In the genomic region with DNA sequence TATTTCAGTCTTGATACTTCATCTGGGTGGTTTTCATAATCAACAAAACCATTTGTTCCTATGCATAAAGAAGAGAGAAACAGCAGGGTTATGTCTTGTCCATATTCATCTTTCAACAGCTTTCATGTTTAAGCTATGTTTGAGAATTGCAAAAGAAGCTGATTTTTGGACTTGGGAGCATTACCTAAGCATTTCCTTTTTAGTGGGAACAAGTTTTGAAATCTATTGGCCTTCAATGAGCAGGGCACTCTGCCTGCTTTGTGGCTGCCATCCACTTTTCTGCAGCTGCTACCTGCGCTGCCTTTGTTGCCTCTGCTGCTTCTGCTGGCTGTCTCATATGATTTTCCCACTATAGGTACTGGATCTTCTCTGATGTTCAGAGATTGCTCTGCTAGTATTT, we compare ENCODE assay signal across 35 mouse cellular contexts.
"Had no signal": no experiment of that assay in that cellular context is flagged by ENCODE, and none has a peak within 500 bp of the region (broad histone marks: within the 10 kb centered on the region; RNA-seq: fewer than 3 reads in every experiment).

No protein-coding gene starts in this region.

- H3K4me2 ChIP-seq: heart, embryonic 11.5 days; heart, embryonic 12.5 days; heart, embryonic 13.5 days; heart, embryonic 15.5 days; hindbrain, embryonic 12.5 days; hindbrain, embryonic 13.5 days; hindbrain, embryonic 14.5 days; hindbrain, embryonic 15.5 days; intestine, embryonic 15.5 days; kidney, embryonic 15.5 days had no signal

- H3K27me3 ChIP-seq: heart, embryonic 12.5 days; heart, embryonic 13.5 days; heart, embryonic 15.5 days; hindbrain, embryonic 12.5 days; hindbrain, embryonic 13.5 days; hindbrain, embryonic 15.5 days; intestine, embryonic 15.5 days; kidney, embryonic 15.5 days had no signal

- H3K27ac ChIP-seq: heart, embryonic 10.5 days; heart, embryonic 13.5 days; heart, embryonic 15.5 days; hindbrain, embryonic 10.5 days; hindbrain, embryonic 12.5 days; hindbrain, embryonic 13.5 days; hindbrain, embryonic 14.5 days; hindbrain, embryonic 15.5 days; hindbrain, postnatal 0 days; intestine, embryonic 15.5 days; kidney, embryonic 15.5 days; kidney, postnatal 0 days; layer of hippocampus, adult 2 months had no signal

- DNase-seq: heart, postnatal 10 days; heart, postnatal 14 days; heart, postnatal 36 days; heart, postnatal 4 days; kidney, adult 11 months; kidney, adult 18-20 months; kidney, adult 2 months; kidney, adult 8-10 months; kidney, adult 9 months; kidney, postnatal 10 days; kidney, postnatal 14 days; kidney, postnatal 25 days; kidney, postnatal 36 days; kidney, postnatal 4 days; layer of hippocampus, adult 9-11 months; layer of hippocampus, postnatal 36 days had no signal

- H3K9me3 ChIP-seq: heart, embryonic 10.5 days; heart, embryonic 12.5 days; heart, embryonic 13.5 days; heart, embryonic 15.5 days; hindbrain, embryonic 10.5 days; hindbrain, embryonic 12.5 days; hindbrain, embryonic 13.5 days; hindbrain, embryonic 15.5 days; intestine, embryonic 15.5 days; kidney, embryonic 15.5 days had no signal

- H3K36me3 ChIP-seq: heart, embryonic 10.5 days; heart, embryonic 12.5 days; heart, embryonic 13.5 days; heart, embryonic 15.5 days; hindbrain, embryonic 10.5 days; hindbrain, embryonic 12.5 days; hindbrain, embryonic 13.5 days; hindbrain, embryonic 15.5 days; intestine, embryonic 15.5 days; kidney, embryonic 15.5 days had no signal

- H3K4me3 ChIP-seq: heart, embryonic 10.5 days; heart, embryonic 12.5 days; heart, embryonic 13.5 days; heart, embryonic 15.5 days; hindbrain, embryonic 10.5 days; hindbrain, embryonic 12.5 days; hindbrain, embryonic 13.5 days; hindbrain, embryonic 15.5 days; intestine, embryonic 15.5 days; kidney, embryonic 15.5 days; layer of hippocampus, adult 2 months had no signal

- H3K9ac ChIP-seq: heart, embryonic 12.5 days; heart, embryonic 13.5 days; heart, embryonic 15.5 days; hindbrain, embryonic 12.5 days; hindbrain, embryonic 13.5 days; hindbrain, embryonic 14.5 days; hindbrain, embryonic 15.5 days; intestine, embryonic 15.5 days; kidney, embryonic 15.5 days had no signal

- H3K4me1 ChIP-seq: heart, embryonic 10.5 days; heart, embryonic 12.5 days; heart, embryonic 13.5 days; heart, embryonic 15.5 days; hindbrain, embryonic 10.5 days; hindbrain, embryonic 12.5 days; hindbrain, embryonic 13.5 days; hindbrain, embryonic 15.5 days; intestine, embryonic 15.5 days; kidney, embryonic 15.5 days had no signal

- ATAC-seq: hindbrain, embryonic 16.5 days; hindbrain, postnatal 0 days; inflammation-experienced regulatory T-cells, adult 6 months; intestine, embryonic 15.5 days; intestine, embryonic 16.5 days; intestine, postnatal 0 days had no signal
